ENCODE assay signal across 9 mouse cellular contexts in genomic region chr16:58512887-58513286, GRCm38 (mm10). TPM values are rescaled to one million over a fixed set of nuclear protein-coding genes. Genes with fewer than 3 reads are reported as not detected.
DNase-seq lines count a peak whose midpoint lies in the region; ATAC-seq and TF ChIP-seq lines count a peak whose summit lies in the region.
"Had no signal": no experiment of that assay in that cellular context is flagged by ENCODE, and none has a peak within 500 bp of the region (broad histone marks: within the 10 kb centered on the region; RNA-seq: fewer than 3 reads in every experiment).

No protein-coding gene starts in this region.

- TF ChIP-seq CTCF in gastrocnemius, adult 2 months (IDR thresholded peaks at IDR 0.05): no peak
- no peak for TF ChIP-seq CTCF in forebrain, postnatal 0 days (IDR thresholded peaks at IDR 0.05; ENCODE audit: low read depth)
- no peak for TF ChIP-seq CTCF in hindbrain, postnatal 0 days (IDR thresholded peaks at IDR 0.05; ENCODE audit: low read depth)

- H3K27ac ChIP-seq in gastrocnemius, adult 2 months: peak overlapping the region; percentile 88
- H3K27ac ChIP-seq in forebrain, postnatal 0 days (ENCODE audit: low read depth, low read length): no peak overlapping the region
- H3K27ac ChIP-seq in hindbrain, postnatal 0 days: peak overlapping the region; percentile 37; the same call in 1 of the 2 replicates
- H3K27ac ChIP-seq in midbrain, embryonic 14.5 days (replicated peaks; ENCODE audit: low read depth, low read length): no peak overlapping the region

- H3K4me1 ChIP-seq in forebrain, postnatal 0 days (ENCODE audit: insufficient read depth): no peaks in the 10 kb centered on the region
- H3K4me1 ChIP-seq in hindbrain, postnatal 0 days (ENCODE audit: insufficient read depth, low read length): no peaks in the 10 kb centered on the region
- H3K4me1 ChIP-seq in midbrain, embryonic 14.5 days (ENCODE audit: control insufficient read depth, insufficient read depth, low read length): peaks cover 5% of the 10 kb centered on the region; the same call in 1 of the 2 replicates

- intact Hi-C loops in gastrocnemius, adult 2 months (cut with DNase I): loop anchor here (5.0 kb wide), 1 partner anchor 109 kb away; no protein-coding TSS in a partner anchor

- H3K36me3 ChIP-seq in forebrain, postnatal 0 days (ENCODE audit: insufficient read depth): no peaks in the 10 kb centered on the region
- H3K36me3 ChIP-seq in hindbrain, postnatal 0 days (ENCODE audit: insufficient read depth, low read length): no peaks in the 10 kb centered on the region
- no peaks in the 10 kb centered on the region for H3K36me3 ChIP-seq in midbrain, embryonic 14.5 days (ENCODE audit: control insufficient read depth, insufficient read depth, low read length)

- no peaks in the 10 kb centered on the region for H3K9me3 ChIP-seq in forebrain, postnatal 0 days (ENCODE audit: low read length)
- H3K9me3 ChIP-seq in hindbrain, postnatal 0 days (ENCODE audit: low read length): no peaks in the 10 kb centered on the region
- H3K9me3 ChIP-seq in midbrain, embryonic 14.5 days (ENCODE audit: control insufficient read depth, low read length): no peaks in the 10 kb centered on the region
- H3K9me3 ChIP-seq: G1E had no signal

- peak; percentile 61 for ATAC-seq in forebrain, postnatal 0 days
- peak; percentile 77 for ATAC-seq in hindbrain, postnatal 0 days
- ATAC-seq in midbrain, embryonic 14.5 days (ENCODE audit: low FRiP score, low TSS enrichment): peak; percentile 61; the same call in 1 of the 2 replicates

- peak overlapping the region; percentile 52 for H3K4me3 ChIP-seq in gastrocnemius, adult 2 months
- H3K4me3 ChIP-seq in forebrain, postnatal 0 days (ENCODE audit: low read depth, low read length): no peak overlapping the region
- no peak overlapping the region for H3K4me3 ChIP-seq in hindbrain, postnatal 0 days (ENCODE audit: low read length)
- H3K4me3 ChIP-seq in midbrain, embryonic 14.5 days (replicated peaks; ENCODE audit: low read depth, low read length): no peak overlapping the region

- no peaks in the 10 kb centered on the region for H3K27me3 ChIP-seq in forebrain, postnatal 0 days (ENCODE audit: insufficient read depth, low read length)
- H3K27me3 ChIP-seq in hindbrain, postnatal 0 days (ENCODE audit: insufficient read depth, low read length): no peaks in the 10 kb centered on the region
- no peaks in the 10 kb centered on the region for H3K27me3 ChIP-seq in midbrain, embryonic 14.5 days (ENCODE audit: control insufficient read depth, insufficient read depth, low read length)

- H3K9ac ChIP-seq in forebrain, postnatal 0 days: no peak overlapping the region
- H3K9ac ChIP-seq in hindbrain, postnatal 0 days (replicated peaks; ENCODE audit: low read length): no peak overlapping the region
- H3K9ac ChIP-seq in midbrain, embryonic 14.5 days (replicated peaks; ENCODE audit: low read length): no peak overlapping the region

- peak; percentile 68 for DNase-seq in gastrocnemius, adult 2 months
- no peak for DNase-seq in gastrocnemius, postnatal 4 days (ENCODE audit: low spot score in 2 of 2)
- peak; percentile 65 for DNase-seq in brain, adult 2 months (ENCODE audit: low read depth, low spot score)
- DNase-seq in forebrain, postnatal 0 days: peak; percentile 16
- DNase-seq in hindbrain, postnatal 0 days (ENCODE audit: low spot score): peak; percentile 65
- peak; percentile 46 for DNase-seq in midbrain, embryonic 14.5 days
- no peak for DNase-seq in ovary, postnatal 14 days (ENCODE audit: low spot score)
- no peak for DNase-seq in spleen, adult 18-20 months

- 21% methylated on average over 3 of the region's 3 CpGs for WGBS in forebrain, postnatal 0 days
- WGBS in hindbrain, postnatal 0 days: 21% methylated on average over 3 of the region's 3 CpGs
- 11% methylated on average over 3 of the region's 3 CpGs for WGBS in midbrain, embryonic 14.5 days

- H3K4me2 ChIP-seq in forebrain, postnatal 0 days (ENCODE audit: low read depth): no peak overlapping the region
- peak overlapping the region; percentile 23; the same call in 1 of the 2 replicates for H3K4me2 ChIP-seq in hindbrain, postnatal 0 days (ENCODE audit: low read depth, low read length)
- H3K4me2 ChIP-seq in midbrain, embryonic 14.5 days (ENCODE audit: low read length): no peak overlapping the region

RNA-seq across cellular contexts. Expression of gene St3gal6, which starts 11.2 kb away (rescaled TPM):
- total RNA-seq in gastrocnemius, adult 2 months (2021): 100 to 1,000 TPM; 140 to 170 TPM
- 10 to 100 TPM; 33.4 to 42.6 TPM for total RNA-seq in gastrocnemius, postnatal 4 days (2021)
- total RNA-seq in forebrain, postnatal 0 days (2014; rRNA removed): 3.9 and 12.6 TPM in 2 replicates
- 12.7 and 14.9 TPM in 2 replicates for polyA plus RNA-seq in forebrain, postnatal 0 days (2015; fragmentation: Nextera tagmentation; extraction: Ambion mirVana)
- 4.4 and 10.8 TPM in 2 replicates for total RNA-seq in hindbrain, postnatal 0 days (2014; rRNA removed)
- 18.5 and 20.5 TPM in 2 replicates for polyA plus RNA-seq in hindbrain, postnatal 0 days (2015; fragmentation: Nextera tagmentation; extraction: Ambion mirVana)
- polyA plus RNA-seq in midbrain, embryonic 14.5 days (2014; fragmentation: Nextera tagmentation; extraction: Ambion mirVana): 8.3 and 8.5 TPM in 2 replicates

Comparison
In these comparisons a context has a peak if more than half of its experiments do, and no peak if none do; other contexts are left out.
1. DNase-seq: peak in gastrocnemius, adult 2 months (single experiment), brain, adult 2 months (single experiment), forebrain, postnatal 0 days (single experiment), hindbrain, postnatal 0 days (single experiment) and midbrain, embryonic 14.5 days (single experiment); none in gastrocnemius, postnatal 4 days (0 of 2), ovary, postnatal 14 days (single experiment) and spleen, adult 18-20 months (0 of 2).
2. H3K27ac ChIP-seq: peak in gastrocnemius, adult 2 months (single experiment) and hindbrain, postnatal 0 days (single experiment); none in forebrain, postnatal 0 days (single experiment) and midbrain, embryonic 14.5 days (single experiment).
3. Peak in every context shown above with its lines, with median percentiles within 50 percentile points of each other: ATAC-seq.